Mouse (Mus musculus) heart, postnatal 14 days (tissue): ENCODE measurements around the gene Becn1. TPM values are rescaled to one million over a fixed set of nuclear protein-coding genes. Genes with fewer than 3 reads are reported as not detected.

Experiments
- DNase-seq, 2 experiments: peaks; one replicate each; pipeline ENCODE4 v3.0.0; 2021 to 2022
- intact Hi-C: fragments of 180-260 bp; cut with DNase I; formaldehyde crosslinking; loops from one replicate; pipeline ENCODE4 v1.15.1; 2025
- total RNA-seq, 2 experiments: library from RNA; stranded (reverse); gene quantifications; 2 replicates each; pipeline ENCODE4 v1.2.3; 2021

The Becn1 gene
- total RNA-seq, 2 experiments from 2014 or later: 90.0 to 96.3 TPM

DNA sequence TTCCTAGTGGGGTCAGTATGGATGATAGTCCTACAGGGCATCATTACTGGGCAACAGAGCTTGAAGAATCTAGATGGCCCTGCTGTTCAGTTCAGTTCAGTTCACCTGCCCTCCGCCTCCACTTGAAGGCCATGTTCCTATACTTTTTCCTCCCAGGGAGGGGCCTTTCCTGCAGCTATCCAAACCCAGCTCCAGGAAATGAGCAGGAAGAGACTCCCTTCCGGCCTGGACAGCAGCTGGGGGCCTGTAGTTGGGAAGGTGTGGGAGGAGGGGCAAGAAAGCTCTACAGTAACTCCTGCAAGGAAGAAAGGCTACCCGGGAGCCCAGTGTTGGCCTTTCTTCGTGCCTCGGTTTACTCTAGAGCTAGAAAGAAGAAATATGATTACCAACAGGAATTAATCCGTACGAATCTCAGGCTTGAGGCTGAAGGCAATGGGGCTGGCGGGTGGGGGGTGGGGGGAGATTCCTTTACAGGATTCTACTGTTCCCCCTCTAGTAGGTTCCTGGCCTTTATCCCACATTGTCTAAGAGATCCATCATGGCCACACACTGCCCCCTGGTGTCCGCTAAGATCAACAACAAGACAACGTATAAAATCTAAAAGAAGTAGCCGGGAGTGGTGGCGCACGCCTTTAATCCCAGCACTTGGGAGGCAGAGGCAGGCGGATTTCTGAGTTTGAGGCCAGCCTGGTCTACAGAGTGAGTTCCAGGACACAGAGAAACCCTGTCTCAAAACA, 53.7 kb downstream of the Becn1 start:
- peak; percentile 76 to 77 for DNase-seq
- intact Hi-C loops: loop anchor here (1.0 kb wide), 1 partner anchor 36 kb away; no protein-coding TSS in a partner anchor

DNA sequence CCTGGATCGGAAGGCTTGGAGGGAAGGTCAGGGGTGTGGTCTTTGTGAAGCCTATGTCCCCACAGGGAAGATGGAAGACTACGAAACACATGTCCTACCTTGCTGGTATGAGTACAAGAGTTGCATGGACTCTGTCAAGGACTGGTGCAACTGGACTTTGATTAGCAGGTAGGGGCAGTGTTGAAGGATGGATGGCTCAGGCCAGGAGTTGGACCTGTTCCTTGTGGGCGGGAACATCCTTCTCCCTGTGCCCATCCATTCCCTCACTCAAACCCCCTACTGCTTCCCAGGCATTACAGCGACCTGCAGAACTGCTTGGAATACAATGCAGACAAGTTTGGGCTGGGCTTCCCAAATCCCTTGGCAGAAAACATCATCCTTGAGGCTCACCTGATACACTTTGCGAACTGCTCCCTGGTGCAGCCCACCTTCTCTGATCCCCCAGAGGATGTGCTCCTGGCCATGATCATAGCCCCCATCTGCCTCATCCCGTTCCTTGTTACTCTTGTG, 54.5 kb downstream of the Becn1 start:
- peak; percentile 16 to 22 for DNase-seq
- intact Hi-C loops: loop anchor here (1.0 kb wide), 1 partner anchor 35 kb away; no protein-coding TSS in a partner anchor

DNA sequence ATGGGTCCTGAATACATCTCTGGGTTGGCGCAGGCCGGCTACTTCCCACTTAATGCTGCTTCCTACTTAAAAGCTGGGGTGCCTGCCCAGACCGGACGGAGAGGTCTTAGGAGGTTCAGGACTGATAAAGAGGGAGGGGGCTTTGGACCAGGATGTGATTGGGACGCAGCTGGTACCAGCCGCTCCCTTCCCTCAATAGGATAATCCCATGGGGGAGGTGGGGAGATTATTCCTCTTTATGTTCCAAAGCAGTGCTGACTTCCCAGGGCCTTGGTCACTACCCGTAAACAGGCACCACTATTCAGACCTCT, 55.4 kb downstream of the Becn1 start:
- intact Hi-C loops: loop anchor here (1.0 kb wide), 1 partner anchor 15 kb away; no protein-coding TSS in a partner anchor
- DNase-seq: no peak

DNA sequence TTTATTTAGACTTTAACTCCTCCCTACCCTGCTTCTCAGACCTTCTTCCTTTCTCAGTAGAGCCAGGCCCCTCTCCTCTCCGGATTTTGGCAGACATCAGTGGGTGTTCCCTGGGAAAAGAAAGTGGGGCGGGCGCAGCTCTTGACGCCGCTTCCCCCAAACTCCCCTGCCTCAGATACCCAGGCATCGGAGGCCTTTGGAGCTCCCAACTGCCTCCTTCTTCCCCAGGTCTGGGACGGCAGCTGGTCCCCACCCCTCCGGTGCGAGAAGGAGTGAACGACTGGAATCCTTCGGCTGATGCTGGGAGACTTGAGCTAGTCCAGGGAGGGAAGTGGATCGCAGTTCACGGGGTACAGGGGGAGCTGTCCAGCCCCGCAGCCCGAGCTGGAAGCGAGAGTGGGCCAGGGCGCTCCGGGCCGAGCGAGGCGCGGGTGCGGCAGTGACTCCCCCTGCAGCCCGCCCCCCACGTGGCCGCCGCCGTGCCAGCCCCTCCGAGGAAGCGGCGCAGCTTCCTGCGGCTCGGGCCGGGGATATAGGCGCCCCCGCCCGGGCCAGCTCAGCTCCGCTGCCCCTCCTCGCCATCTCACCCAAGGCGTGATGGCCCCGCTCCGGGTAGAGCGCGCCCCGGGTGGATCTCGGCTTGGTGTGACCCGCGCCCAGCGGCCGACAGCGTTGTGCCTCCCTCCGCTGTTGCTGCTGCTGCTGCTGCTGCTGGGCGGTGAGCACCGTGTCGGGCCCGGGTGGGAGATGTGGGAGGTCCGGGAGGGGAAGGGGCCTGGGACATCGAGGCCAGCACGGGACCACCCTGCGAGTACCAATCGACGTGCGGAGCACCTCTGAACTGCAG, 56.0 kb downstream of the Becn1 start, which contains the start of gene Ramp2:
Ramp2 (plus strand) TSS at position 174 of the 847 bp plus-strand sequence.
- intact Hi-C loops: loop anchor here (1.0 kb wide), 1 partner anchor 15 kb away; no protein-coding TSS in a partner anchor
- DNase-seq: peak; percentile 81 to 82

DNA sequence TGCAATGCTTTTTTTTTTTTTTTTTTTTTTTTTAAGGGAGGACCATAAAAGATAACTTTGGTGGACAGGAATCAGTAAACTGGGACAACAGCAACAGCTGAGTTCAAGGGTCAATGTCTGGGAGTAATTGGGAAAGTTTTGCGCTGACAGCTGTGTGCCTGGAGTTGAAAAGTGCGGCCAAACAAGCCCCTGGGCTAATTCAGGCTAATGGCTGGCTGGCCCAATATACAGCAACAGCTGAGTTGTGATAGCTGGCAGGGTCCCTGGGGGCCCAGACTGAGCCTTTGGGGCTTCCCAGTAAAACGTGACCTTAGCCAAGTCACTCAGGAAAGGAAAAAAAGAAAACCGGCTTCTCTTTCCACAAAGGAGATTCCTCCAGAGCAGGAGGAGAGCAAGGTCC, 57.0 kb downstream of the Becn1 start:
- peak; percentile 69 for DNase-seq
- intact Hi-C loops: no loop called here

DNA sequence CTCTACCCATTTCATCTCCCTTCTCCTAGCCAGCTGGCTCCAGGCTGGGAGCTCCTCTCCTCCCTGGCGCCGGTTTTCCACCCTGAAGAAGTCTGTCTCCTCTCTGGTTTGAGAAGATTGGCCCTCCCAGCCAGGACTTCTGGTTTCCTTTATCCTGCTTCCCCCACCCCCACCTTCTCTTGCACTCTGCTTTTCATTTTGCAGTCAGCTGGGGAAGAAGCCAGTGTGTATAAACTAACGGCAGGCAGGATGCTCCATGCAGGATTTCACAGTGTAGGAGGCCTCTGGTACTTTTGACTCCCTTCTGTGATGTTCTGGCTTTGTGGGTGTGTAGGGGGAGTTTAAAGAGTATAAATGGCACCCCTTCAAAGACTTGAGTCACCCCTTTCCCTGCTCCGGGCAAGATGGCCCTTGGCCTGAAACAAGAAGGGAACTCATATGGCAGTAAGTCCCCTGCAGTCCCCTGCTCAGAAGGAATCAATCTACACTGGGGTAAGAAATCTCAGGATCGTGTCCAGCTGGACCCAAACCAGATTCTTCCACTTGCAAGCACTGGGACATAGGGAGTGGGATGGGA, 63.9 kb downstream of the Becn1 start:
- DNase-seq: peak; percentile 48 to 58
- intact Hi-C loops: no loop called here

DNA sequence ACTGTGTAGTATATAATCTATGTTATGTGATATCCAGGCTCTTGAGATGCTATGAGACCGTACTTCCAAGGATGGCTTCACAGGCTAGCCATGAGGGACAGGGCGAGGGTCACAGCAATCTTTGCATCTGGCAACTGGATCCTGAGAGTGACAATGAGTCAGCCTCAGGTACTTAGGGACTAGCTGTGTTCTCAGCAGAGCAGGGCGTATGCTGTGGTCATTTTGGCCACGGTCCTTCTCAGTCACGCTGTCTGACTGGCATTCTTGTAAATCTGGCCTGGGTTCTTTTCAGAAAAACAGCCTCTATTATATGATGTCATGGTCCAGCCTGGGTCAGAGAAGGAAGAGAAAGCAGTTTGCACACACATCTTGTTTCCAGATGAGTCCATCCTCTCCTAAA, 65.3 kb downstream of the Becn1 start:
- peak in 1 of 2 experiments; percentile 10 for DNase-seq
- intact Hi-C loops: no loop called here

Other genes with a start within 250 kb of the Becn1 start
- 10 to 100 TPM in 1 of 2 experiments, 1 to 10 TPM in 1; 7.2 to 10.1 TPM for gene Naglu, start 232.3 kb downstream of the Becn1 start, total RNA-seq
- gene Hsd17b1, start 223.9 kb downstream of the Becn1 start, total RNA-seq: under 1 TPM; 0.32 to 0.41 TPM
- gene Coasy, start 219.7 kb downstream of the Becn1 start, total RNA-seq: 10 to 100 TPM; 16.8 to 21.4 TPM
- gene Mlx, start 215.0 kb downstream of the Becn1 start, total RNA-seq: 10 to 100 TPM; 17.4 to 17.6 TPM
- gene Psmc3ip, start 206.8 kb downstream of the Becn1 start, total RNA-seq: 1 to 10 TPM; 2.0 to 2.2 TPM
- gene Retreg3, start 182.4 kb downstream of the Becn1 start, total RNA-seq: 10 to 100 TPM; 37.7 to 40.0 TPM
- gene Tubg1, start 182.3 kb downstream of the Becn1 start, total RNA-seq: 10 to 100 TPM; 20.9 to 25.8 TPM
- 1 to 10 TPM; 2.2 to 2.9 TPM for gene Tubg2, start 146.4 kb downstream of the Becn1 start, total RNA-seq
- gene Cntnap1, start 131.8 kb downstream of the Becn1 start, total RNA-seq: 1 to 10 TPM; 1.4 to 2.1 TPM
- 10 to 100 TPM; 26.6 to 26.9 TPM for gene Plekhh3, start 130.9 kb downstream of the Becn1 start, total RNA-seq
- gene Ccr10, start 126.8 kb downstream of the Becn1 start, total RNA-seq: not detected
- gene Ezh1, start 75.8 kb downstream of the Becn1 start, total RNA-seq: 10 to 100 TPM; 24.0 to 27.5 TPM
- 100 to 1,000 TPM; 149 to 167 TPM for gene Ramp2, start 56.3 kb downstream of the Becn1 start, total RNA-seq
- 10 to 100 TPM; 76.4 to 81.0 TPM for gene Vps25, start 48.6 kb downstream of the Becn1 start, total RNA-seq
- 10 to 100 TPM in 1 of 2 experiments, 1 to 10 TPM in 1; 7.0 to 11.7 TPM for gene Wnk4, start 41.7 kb downstream of the Becn1 start, total RNA-seq
- gene Cntd1, start 23.3 kb downstream of the Becn1 start, total RNA-seq: under 1 TPM; 0.24 to 0.39 TPM
- gene Coa3, start 23.2 kb downstream of the Becn1 start, total RNA-seq: 10 to 100 TPM; 84.0 to 89.7 TPM
- gene Psme3, start 13.9 kb upstream of the Becn1 start, total RNA-seq: 10 to 100 TPM; 80.9 to 96.0 TPM
- 1 to 10 TPM; 3.1 to 3.2 TPM for gene Aoc2, start 22.8 kb upstream of the Becn1 start, total RNA-seq
- gene Aoc3, start 28.3 kb upstream of the Becn1 start, total RNA-seq: 10 to 100 TPM; 36.9 to 42.0 TPM
- not detected for gene G6pc, start 65.3 kb upstream of the Becn1 start, total RNA-seq
- 10 to 100 TPM; 14.2 to 21.3 TPM for gene Aarsd1, start 115.3 kb upstream of the Becn1 start, total RNA-seq
- gene Gm27029, start 122.5 kb upstream of the Becn1 start, total RNA-seq: 10 to 100 TPM in 1 of 2 experiments, 1 to 10 TPM in 1; 3.2 to 11.2 TPM
- gene Rundc1, start 122.8 kb upstream of the Becn1 start, total RNA-seq: 10 to 100 TPM; 10.8 to 11.1 TPM
- 10 to 100 TPM; 60.2 to 61.2 TPM for gene Ptges3l, start 123.0 kb upstream of the Becn1 start, total RNA-seq
- 10 to 100 TPM; 49.7 to 52.9 TPM for gene Rpl27, start 140.0 kb upstream of the Becn1 start, total RNA-seq
- gene Ifi35, start 146.1 kb upstream of the Becn1 start, total RNA-seq: 10 to 100 TPM; 12.2 TPM
- 1 to 10 TPM; 5.9 to 6.7 TPM for gene Rnd2, start 162.7 kb upstream of the Becn1 start, total RNA-seq
- 10 to 100 TPM; 31.8 to 33.0 TPM for gene Vat1, start 163.9 kb upstream of the Becn1 start, total RNA-seq
- gene Brca1, start 249.7 kb upstream of the Becn1 start, total RNA-seq: 1 to 10 TPM; 1.2 to 1.7 TPM
- gene Nbr1, start 249.9 kb upstream of the Becn1 start, total RNA-seq: 100 to 1,000 TPM in 1 of 2 experiments, 10 to 100 TPM in 1; 98.4 to 103 TPM